Comparison of ENCODE assay signal across 8 mouse cellular contexts in genomic region chr13:21362621-21363248, GRCm38 (mm10). TPM values are rescaled to one million over a fixed set of nuclear protein-coding genes. Genes with fewer than 3 reads are reported as not detected.
DNase-seq lines count a peak whose midpoint lies in the region; ATAC-seq lines count a peak whose summit lies in the region.

TSS of gene Zscan12 (plus strand) at chr13:21362820.

- peak; percentile 100 for ATAC-seq in megakaryocyte progenitor cell, adult 5-6 weeks (replicated peaks; ENCODE audit: poor library complexity)

- peak; percentile 96 for DNase-seq in adipocyte (ENCODE audit: low spot score)
- peak; percentile 97 for DNase-seq in embryo, embryonic 10 days (ENCODE audit: low spot score)
- peak; percentile 81 for DNase-seq in gastrocnemius, postnatal 10 days
- peak; percentile 82 for DNase-seq in induced T-regulatory cell, adult 2 months (ENCODE audit: low read depth)
- peak; percentile 75 to 90 for DNase-seq in left cerebral cortex, adult 9 months (ENCODE audit: low spot score in 2 of 2)
- peak; percentile 84 for DNase-seq in right cerebral cortex, postnatal 14 days
- peak; percentile 84 to 90 for DNase-seq in urinary bladder, postnatal 36 days (ENCODE audit: low spot score in 2 of 2)

RNA-seq across cellular contexts. Expression of gene Zscan12, which starts in this region (rescaled TPM):
- total RNA-seq in gastrocnemius, postnatal 10 days (2021), result 1 to 10 TPM; 6.2 to 6.3 TPM
- 7.5 and 9.1 TPM in 2 replicates for total RNA-seq in megakaryocyte progenitor cell, adult 5-6 weeks (2015)
- total RNA-seq in megakaryocyte progenitor cell, adult 5-6 weeks (2017), result 15.5 and 17.5 TPM in 2 replicates

Comparison
In these comparisons a context has a peak if more than half of its experiments do, and no peak if none do; other contexts are left out.
1. Peak in every context shown above with its lines: DNase-seq and ATAC-seq.